Mouse (Mus musculus): ENCODE measurements around the gene Gm8947.
A peak's percentile ranks its signal among the peaks of the same experiment; 100 is the strongest.
"Not testable (repeated sequence)": the region's sequence is repeated elsewhere in the genome, so short reads cannot be mapped to it uniquely, and the experiment has no call there.

Gm8947 gene

DNA sequence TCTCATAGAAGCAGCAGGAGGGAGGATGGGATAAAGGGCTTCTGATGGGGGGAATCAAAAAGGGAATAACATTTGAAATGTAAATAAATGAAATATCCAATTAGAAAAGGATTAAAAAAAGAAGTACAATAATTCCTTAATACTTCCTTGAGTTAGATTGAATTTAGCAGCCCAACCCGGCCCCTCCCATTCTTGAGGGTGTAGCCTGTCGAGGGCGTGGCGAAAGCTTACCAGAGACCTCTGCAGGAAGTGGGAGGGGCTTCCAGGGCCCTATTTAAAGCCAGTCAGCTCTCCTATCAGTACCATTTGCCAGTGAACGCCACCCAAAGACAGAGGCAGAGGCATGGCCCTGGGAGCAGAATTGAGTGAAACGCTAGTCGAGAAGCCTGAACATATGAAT, at the start of gene Gm8947:
Gene Gm8947, plus strand, starts transcription at position 302 of the 400 bp plus-strand sequence.
- DNase-seq (ENCODE audit: low spot score in 2 of 2), result not testable (repeated sequence)

DNA sequence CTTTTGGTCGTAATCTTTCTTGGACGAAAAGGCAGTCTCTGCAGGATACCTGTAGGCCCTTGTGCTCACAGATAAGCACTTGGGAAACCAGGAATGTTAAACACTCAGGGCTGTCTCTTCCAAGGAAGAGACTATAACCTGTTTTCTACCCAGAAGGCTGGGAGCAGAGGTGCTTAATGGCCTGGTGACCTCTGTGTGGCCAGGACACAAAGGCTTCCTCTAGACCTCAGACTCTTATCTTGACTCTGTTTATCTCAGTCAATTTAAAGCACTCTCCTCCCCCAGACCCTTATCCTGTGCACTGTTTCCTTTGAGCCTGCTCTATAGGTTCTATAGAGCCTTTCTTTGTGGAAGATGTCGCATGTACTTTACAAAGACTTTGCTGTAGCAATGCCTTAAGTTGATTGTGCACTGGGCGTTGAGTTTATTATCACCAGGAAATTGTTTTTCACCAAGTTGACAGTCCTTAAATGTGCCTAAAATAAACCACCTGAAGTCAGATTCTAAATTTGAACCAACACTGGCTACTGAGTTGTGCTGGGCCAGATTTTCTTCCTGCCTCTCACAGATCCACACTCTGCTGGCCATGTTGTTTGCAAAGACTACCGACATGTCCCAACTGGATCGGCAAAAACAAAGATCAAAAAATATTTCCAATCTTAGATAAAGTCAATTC, 47.6 kb upstream of the Gm8947 start:
- DNase-seq (ENCODE audit: low spot score in 2 of 2), result no peak

DNA sequence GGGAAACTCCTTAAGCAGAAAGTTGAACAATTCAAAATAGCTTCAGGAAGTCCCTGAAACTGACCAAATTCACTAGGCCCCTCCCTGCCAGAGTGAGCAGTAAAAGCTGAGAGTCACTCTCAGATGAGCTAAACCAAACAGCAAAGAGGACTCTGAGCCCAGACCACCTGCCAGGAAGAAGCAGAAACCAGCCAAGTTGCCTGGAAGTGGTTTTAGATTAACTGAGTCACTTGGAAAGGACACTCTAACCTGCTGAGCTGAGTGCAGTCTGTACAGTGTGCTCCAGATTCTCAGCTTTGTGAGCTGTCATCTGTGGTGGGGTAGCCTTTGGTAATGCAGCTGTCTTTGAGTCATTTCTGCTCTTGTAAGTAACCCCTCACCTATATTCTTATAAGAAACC, 44.4 kb upstream of the Gm8947 start:
- no peak for DNase-seq (ENCODE audit: low spot score in 2 of 2)

DNA sequence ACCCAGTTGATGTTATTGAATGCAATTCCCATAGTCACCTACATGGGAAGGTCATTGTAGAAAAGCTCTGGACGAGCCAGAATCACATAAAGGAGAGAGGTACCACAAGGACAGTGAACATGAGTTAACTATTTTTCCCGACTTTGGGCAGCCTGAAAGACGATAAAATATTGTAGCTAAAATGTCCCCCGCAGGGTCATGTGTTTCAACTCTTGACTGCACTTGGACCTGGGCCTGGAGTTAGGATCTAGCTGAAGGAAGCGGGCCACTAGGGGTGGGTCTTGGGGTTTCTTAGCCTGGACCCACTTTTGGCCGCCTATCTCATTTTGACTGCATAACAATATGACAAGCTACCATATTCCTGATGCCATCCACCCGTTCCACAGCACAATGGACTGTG, 42.0 kb upstream of the Gm8947 start:
- no peak for DNase-seq (ENCODE audit: low spot score in 2 of 2)

DNA sequence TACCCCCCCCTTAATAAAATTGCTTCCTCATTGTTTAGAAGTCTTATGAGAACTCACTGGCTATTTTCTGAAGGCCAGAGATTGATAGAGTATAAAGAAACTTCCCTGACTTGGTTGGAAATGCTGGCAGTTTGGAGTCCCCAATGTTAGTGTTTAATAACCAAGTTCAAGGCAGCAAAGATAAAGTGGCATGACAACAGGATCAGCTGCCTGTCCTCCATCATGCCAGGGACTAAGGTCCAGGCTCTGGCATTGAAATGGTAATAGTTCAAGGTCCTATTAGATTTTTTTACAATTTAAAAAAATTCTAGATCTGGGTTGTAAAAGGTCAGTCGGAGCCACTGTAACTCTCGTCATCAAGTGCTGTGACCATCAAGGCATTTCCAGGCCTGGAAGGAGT, 41.1 kb upstream of the Gm8947 start:
- DNase-seq (ENCODE audit: low spot score in 2 of 2), result no peak

DNA sequence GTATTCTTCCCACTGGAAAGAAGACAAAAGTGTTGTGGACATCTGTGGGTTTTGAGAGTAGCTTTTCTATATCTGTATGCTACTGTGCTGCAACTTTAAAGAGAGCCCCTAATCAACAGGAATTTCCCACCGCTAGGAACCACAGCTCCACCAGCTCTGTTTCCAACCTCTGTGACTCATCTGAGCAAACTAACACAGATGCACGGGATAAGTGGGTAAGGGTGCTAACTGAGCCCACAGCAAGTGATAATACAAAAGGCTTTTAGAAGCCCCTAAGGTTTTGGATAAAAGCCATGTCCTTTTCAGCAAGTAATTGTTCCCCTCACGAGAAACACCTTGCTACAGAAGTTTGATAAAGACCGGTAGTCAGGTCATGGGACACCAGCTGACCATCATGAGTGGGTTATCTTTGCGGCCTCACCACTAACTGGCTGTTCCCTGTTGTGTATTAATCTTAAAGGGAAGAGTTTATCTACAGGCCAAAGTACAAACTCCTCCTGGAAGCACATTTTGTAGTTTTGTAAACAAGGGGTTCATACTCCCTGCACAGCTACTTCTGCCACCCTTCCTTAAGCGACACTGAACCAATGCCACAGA, 39.0 kb upstream of the Gm8947 start:
- DNase-seq (ENCODE audit: low spot score in 2 of 2), result no peak

DNA sequence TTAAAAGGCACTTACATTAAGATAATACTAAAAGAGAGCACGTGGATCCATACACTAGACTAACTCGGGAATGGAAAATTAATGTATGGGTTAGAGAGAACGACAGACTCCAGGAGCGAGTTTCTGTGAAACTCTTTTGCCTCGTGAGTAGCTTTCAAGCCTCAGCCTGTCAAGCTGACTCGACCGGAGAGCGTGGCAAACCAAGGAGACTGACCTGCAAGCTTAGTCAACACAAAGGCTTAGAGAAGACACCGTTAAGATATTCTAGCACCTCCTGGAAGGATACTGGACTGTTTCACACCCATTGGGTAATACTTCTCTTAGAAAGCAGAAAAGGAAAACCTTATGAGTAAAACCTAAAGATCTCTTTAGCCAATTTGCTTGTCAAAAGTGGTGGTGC, 38.0 kb upstream of the Gm8947 start:
- DNase-seq (ENCODE audit: low spot score in 2 of 2), result not testable (repeated sequence)

DNA sequence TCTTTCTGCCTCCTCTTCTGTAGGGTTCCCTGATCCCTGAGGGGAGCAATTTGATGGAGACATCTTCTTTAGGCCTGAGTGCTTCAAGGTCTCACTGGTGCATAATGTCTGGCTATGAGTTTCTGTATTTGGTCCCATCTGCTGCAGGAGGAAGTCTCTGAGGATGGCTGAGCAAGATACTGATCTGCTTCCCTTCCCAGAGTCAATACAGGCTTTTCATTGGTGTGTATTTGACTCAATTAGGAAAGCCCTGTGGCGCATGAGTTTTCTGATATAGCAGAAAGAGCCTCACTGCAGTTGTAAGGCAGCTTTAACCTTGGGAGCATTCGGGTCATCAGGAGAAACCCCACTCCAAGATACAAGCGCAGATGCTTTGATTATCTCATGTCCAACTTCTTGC, 36.0 kb upstream of the Gm8947 start:
- no peak for DNase-seq (ENCODE audit: low spot score in 2 of 2)

DNA sequence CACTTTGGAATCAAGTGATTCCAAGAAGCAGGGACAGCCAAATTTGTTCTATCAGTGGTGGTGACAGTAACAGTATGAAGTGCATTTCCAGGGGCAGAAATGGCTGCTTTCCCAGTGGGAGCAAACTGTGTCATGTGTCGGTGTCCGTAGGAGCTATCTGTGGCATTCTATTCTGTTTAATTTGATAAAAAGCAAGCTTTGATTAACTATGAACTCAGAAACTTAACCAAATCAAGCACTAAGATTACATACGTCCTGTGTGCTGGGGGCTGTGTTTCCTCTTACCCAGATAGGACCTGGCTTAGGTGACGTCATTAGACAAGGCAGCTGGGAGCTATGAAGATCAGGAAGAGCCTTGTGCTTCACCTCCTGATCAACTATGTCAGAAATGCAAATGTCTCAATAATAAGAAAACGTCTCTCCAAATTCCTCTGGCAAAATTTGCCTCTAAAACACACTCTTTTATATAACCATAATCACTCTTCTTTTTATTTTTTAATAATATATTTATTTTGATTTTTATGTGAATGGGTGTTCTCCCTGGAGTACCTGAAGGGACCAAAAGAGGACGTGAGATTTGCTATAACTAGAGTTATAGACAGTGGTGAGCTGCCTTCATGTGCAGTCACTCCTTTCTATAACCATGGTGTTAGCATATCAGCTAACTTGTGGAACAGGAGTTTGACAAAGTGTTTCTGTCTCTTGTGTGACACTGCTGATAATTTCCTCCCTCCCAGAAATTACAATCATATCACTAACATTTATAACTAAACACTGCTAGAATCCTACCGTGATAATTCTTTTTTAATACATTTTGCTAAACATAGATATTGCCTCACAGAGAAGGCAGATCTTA, 35.2 kb upstream of the Gm8947 start:
- DNase-seq (ENCODE audit: low spot score in 2 of 2), result no peak

DNA sequence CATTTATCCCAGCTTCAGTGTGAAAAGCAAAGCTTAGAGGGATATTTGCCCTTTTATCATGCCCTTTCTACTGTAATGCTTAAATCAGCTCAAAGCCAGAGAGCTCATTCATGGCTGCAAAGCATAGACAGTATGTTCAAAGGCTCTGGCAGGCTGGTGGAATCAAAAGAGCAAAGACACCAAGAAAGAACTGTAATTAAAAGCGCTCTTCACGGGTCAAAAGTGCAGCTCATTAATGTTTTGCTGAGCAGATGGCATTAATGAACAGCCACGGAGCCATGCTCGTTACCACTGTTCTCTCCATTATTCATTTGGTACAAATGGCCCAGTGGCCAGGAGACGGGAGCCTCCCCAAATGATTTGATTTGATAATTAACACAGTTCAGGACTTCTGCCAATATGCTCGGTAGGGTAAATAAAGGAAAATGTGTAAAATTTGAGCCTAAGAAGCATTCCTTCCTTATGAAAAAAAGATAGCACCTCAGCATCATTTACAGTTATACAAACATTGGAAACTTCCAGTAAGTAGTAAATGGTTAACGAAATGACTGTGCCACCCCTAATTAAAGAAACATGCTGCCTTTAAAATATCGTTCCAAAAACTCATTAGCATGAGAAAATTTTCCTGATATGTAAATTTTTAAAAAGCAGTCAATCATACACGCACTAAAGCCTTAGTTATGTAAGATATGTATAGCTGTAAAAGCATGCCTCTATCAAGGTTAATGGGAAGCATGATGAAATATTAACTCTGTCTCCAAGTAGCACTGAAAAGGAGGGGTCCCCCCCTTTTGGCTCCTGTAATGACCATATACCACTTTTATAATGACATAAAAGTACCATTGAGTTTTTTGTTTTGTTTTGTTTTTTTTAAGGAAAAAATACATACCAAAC, 34.0 kb upstream of the Gm8947 start:
- no peak for DNase-seq (ENCODE audit: low spot score in 2 of 2)

DNA sequence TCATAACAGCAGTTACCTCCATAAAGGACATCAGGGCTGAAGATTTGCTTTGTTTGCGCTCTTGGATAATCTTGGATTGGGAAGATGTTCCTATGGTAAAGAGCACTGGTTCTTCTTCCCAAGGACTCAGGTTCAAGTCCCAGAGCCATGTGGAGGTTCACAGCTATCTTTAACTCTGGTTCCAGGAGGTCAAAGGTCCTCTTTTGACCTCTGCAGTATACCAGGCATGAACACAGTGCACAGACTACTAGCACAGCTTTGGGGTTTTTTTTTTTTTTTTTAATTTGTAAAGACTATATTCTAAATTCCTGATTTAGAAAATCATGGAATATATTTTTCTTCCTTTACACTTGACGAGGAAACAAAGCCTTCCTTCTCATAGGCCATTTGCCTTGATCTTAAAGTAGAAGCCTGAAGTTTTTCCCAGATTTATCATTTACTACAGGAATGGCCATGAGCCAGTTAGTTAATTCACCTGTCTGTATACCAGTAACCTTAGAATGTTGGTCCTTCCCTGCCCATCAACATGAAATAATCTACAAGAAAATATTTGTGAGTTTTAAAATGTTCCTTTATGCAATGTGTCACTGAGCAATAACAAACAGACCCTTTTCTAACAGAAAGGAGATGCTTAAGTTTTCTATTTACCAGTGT, 33.2 kb upstream of the Gm8947 start:
- DNase-seq (ENCODE audit: low spot score in 2 of 2), result no peak

DNA sequence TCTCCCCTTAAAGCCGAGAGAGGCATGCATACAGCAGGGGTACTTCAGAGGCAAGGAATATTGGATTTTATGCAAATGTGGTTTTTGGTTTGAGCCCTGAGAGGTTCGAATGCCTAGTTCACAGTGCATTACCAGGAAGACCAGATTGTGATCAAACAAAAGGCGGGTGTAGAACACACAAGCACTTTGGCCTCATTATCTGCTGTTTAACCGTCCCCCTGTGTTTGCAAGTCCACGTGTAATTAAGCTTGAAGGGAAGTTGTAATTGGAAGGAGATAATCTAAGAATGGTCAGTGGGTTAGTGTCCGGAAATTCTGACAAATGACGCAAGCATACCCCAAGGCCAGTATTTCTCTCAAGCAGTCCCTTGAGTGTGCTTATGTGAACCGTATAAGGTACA, 26.1 kb upstream of the Gm8947 start:
- no peak for DNase-seq (ENCODE audit: low spot score in 2 of 2)

DNA sequence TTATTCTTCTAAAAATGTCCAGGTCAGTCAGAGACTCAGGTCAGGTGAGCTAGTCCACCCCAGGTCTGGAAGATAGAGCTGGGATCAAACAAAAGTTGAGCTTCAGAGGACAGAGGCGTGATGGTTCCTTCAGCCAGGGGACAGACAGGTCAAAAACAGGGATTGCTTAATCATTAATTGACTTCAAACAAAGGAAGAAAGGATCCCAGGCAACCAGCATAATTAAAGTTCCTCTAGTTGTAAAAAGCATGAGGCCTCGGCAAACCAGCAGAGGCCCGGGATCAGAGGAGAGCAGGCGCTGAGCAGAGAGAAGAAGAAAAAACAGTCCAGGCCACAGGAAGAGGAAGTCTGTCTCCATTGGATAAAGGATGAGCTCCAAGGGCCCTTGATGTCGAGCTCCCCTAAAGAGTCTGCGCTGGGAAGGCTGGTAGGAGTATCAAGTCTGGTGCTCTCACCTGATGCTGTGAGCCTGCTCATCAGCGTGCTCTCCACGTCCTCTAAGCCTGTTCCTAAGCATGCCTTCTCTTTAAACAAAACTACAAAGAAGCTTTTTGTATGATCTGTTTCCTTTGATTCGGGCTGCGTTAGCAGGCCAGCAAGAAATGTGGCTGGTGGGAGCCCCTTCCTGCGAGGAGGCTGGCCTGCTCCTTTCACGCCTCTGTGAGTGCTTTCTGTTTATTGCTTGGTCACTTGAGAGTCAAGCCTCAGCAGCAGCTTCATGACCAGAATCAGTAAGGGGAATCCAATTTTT, 24.7 kb upstream of the Gm8947 start:
- peak in 1 of 2 experiments; percentile 5 for DNase-seq (ENCODE audit: low spot score in 2 of 2)

DNA sequence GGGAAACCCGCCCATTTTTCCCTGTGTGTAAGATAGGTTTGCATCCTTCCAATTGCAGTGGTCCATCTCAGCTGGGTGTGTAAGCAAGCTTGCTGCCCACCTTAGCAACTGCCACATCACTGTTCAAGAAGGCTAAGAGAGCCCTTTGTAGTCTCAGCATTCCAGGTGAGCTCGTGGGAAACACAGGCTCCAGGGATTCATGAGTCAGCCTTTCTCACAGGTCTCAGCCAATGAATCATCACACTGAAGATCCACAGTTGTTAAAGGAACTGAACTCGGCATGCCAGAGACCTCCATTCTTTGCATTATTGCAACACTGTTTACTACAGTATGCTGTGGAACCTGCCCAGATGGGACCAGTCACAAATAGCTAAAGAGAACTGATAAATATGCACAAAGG, 23.5 kb upstream of the Gm8947 start:
- no peak for DNase-seq (ENCODE audit: low spot score in 2 of 2)

DNA sequence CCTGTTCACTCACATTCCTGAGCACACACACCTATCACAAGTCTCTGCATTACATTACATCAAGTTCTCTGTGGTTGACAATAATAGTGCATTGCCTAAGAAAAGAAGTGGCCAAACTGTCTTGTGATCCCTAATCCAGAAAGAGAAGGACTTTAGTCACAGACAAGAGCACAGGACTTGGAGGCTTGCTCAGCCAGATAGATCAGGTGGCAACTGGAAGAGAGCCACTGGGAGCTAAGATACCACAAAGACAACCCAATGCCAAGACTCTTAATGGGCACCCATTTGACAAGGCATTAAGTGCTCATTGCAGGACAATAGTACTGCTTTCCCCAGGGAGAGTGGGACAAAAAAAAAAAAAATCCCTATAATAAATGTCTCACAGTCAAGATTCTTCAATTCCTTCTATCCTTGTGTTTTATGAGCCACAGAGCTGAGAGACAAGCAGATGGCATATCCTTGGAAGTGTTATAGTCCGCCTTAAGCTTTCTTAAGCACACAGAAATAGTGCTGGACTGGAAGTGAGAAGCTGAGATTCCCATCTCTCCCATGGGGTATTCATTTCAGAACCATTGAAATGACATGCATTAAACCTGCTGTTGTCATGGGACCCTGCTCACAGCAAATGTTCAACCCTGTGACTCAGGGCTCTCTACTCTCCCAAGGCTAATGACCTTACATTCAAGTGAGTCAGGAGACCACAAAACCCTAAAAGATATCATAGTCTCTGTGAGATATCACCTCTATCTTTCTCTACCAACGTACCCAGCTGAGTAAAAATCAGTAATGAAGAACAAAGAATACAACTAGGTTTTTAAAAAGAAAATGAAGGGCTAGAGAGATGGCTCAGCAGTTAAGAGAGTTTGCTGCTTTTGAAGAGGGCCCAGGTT, 20.4 kb upstream of the Gm8947 start:
- no peak for DNase-seq (ENCODE audit: low spot score in 2 of 2)

DNA sequence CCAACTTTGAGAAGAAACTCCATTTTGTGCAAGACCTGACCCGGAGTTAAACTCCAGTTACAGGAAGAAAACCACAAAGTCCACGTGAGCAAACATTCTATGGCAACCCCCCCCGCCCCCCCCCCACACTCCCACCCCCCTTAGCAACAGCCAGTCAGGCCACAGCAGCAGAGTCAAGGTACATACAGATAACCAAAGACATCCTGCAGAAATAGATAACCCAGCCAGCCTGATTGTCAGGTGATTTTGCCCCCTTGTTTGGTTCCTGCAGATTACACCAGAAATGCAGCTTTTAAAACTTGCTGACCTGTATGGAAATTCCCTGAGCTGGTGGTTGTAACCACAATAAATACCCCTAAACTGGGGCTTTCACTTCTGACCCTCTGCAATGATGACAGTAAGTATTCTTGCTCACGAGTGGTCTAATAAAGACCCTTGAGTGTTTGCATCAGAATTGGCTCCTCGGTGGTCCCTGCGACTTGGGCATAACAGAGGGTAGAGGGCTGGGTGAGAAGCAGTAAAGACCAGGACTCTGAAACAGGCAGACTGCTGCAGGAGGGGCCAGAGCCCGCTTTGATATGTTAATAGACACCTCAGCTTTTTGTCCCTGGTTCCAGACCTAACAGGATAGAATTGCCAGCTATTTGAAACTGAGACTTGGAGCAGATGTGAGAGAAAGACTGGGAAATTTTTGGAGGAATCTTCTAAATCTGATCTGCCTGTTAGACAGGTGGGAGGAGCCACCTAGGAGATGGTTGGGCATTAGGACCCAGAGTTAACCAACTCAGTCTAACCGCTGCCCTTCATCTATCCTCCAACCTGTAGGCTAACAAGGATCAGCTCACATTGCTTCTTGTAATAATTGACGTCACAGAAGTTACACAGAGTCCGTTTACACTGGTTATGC, 14.9 kb upstream of the Gm8947 start:
- no peak for DNase-seq (ENCODE audit: low spot score in 2 of 2)

DNA sequence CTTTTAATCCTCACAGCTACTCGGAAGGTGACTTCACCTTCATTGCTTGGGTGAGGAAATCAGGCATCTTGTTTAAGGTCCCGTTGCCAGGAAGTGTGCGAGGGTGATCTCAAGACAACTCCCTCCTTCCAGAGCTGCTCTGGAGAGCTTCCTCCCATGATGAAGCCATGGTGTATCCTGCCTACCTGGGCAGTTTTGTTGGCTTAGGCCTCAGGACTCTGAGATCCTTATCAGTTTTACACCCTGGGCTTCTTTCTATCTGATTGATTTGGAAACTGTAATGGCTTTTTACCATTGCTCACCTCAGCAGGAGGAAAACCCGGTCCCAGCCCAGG, 14.3 kb upstream of the Gm8947 start:
- DNase-seq (ENCODE audit: low spot score in 2 of 2), result no peak

DNA sequence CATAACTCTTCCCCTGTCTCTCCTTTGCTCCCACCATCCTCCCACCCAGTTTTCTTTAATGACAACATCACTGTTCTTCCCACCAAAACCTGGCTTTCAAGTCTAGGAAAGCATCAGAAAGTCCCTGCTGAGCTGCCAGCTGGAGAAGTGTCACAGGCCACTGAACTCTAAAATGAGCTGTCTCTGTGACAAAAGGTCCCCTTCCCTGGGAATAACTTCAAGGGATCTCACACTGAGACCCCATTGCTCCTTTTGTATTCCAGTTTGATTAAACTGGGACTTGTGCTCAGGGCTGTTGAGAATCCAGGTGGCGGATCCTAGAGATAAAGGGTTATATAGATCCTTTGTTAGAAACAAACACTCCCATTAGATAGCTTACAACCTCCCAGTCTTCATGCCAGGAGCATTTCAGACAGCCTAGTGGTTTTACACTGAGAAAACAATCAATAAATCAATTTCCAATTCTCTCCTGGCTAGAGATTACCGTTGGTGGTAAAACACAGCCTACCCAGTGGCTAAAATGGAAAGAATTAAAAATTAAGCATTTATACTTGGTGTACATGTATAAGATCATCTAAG, 13.6 kb upstream of the Gm8947 start:
- DNase-seq (ENCODE audit: low spot score in 2 of 2), result no peak
